Mouse (Mus musculus) testis, adult 2 months (tissue): ENCODE measurements around the gene Traip.

Experiments
- CTCF ChIP-seq: fragments of 200-500 bp; IDR thresholded peaks from 2 replicates; pipeline ENCODE4 v1.5.1; 2012; ENCODE audit warnings: low read depth, mild to moderate bottlenecking, inconsistent platforms, low read length, moderate library complexity; ENCODE audit not compliant: control insufficient read depth, insufficient read depth, insufficient replicate concordance
- POLR2A ChIP-seq: fragments of 200-500 bp; IDR thresholded peaks from 2 replicates; pipeline ENCODE4 v1.6.1; 2012; ENCODE audit warnings: low read depth, mild to moderate bottlenecking, inconsistent platforms, low read length, moderate library complexity; ENCODE audit not compliant: control insufficient read depth

DNA sequence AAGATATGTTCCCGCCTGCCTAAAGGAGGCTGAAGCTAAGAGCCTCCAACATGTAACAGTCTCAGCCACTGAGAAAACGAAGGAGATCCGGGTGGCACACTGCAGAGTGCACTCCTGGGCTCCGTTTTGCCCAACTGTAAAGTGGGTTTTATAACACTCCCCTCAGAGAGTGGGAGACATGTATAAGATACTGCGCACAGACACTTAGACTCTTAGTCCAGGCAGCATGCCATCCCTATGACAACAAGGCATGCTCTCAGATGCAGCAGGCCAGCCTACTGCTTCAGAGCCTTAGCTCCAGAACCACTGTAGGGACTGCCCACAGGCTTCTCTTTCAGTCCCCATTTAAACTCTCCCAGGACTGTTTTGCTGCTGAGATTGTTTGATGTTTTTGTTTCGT lies 31.1 kb upstream of the Traip start:
- TF ChIP-seq CTCF (no peak), POLR2A (no peak)
